Mouse (Mus musculus): ENCODE results near the gene Bcdin3d. TPM values are rescaled to one million over a fixed set of nuclear protein-coding genes. Genes with fewer than 3 reads are reported as not detected.

The Bcdin3d gene
- polyA plus RNA-seq, 1 experiment from 2014 or later = 10.4 TPM

DNA sequence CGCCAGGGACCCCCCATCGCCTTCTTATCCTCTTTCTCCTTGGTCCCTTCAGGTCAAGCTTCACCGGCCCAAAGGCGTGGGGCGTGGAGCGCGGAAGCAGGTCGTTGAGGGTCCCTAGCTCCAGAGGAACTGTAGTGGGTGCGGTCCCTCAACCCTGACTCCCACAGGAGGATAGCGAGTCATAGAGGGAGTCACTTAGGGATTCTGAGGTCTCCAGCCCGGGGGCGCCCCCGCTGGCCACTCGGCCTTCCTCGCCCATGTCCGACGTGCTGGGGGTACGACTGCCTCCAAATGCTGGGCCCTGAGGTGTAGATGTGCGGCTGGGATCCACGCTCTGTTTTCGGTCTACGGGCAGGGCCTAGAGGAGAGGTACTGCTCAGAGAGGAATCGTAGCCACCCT lies 52.0 kb downstream of the Bcdin3d start:
- H3K9ac ChIP-seq (ENCODE audit: low read length) = no peak overlapping the region
- TF ChIP-seq CTCF (IDR thresholded peaks at IDR 0.05; ENCODE audit: low read depth) (no peak), EP300 (optimal IDR thresholded peaks at IDR 0.05) (no peak)
- ATAC-seq (ENCODE audit: low FRiP score, low TSS enrichment) = no peak
- no peak for DNase-seq (ENCODE audit: low spot score)
- H3K4me1 ChIP-seq (replicated peaks; ENCODE audit: control insufficient read depth, insufficient read depth) = no peaks in the 10 kb centered on the region
- H3K27me3 ChIP-seq (ENCODE audit: control insufficient read depth, insufficient read depth, low read length) = no peaks in the 10 kb centered on the region
- H3K36me3 ChIP-seq (ENCODE audit: control insufficient read depth, insufficient read depth, low read length) = peaks cover 4% of the 10 kb centered on the region; the same call in 1 of the 2 replicates
- H3K9me3 ChIP-seq (ENCODE audit: control insufficient read depth, low read length) = no peaks in the 10 kb centered on the region
- WGBS = 91% methylated on average over 23 of the region's 23 CpGs
- no peak overlapping the region for H3K4me2 ChIP-seq (replicated peaks; ENCODE audit: low read depth)
- no peak overlapping the region for H3K4me3 ChIP-seq (ENCODE audit: low read depth, low read length)
- H3K27ac ChIP-seq (replicated peaks) = no peak overlapping the region

DNA sequence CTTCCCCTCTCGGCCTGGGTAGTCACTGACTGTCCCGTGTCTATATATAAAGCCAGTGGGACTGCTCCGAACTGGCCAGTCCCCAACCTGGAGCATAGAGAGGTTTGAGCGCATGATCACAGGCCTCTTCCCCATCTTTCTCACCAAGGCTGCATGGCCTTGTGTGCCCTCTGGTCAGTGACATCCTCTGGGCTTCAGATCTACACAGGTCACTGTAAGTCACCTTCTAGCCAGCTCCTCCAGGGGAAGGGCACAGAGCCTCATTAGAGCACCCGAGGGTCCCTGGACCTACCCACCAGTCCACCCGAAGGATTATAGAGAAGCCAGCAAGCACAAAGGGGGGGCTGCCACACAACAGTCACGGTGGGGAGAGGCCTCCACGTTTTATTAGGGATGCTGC lies 52.9 kb downstream of the Bcdin3d start:
- Histone ChIP-seq H3K27ac (replicated peaks) (peak overlapping the region; percentile 70; the same call in 1 of the 2 replicates), H3K4me2 (replicated peaks; ENCODE audit: low read depth) (no peak overlapping the region), H3K27me3 (ENCODE audit: control insufficient read depth, insufficient read depth, low read length) (no peaks in the 10 kb centered on the region), H3K9ac (ENCODE audit: low read length) (no peak overlapping the region), H3K9me3 (ENCODE audit: control insufficient read depth, low read length) (no peaks in the 10 kb centered on the region), H3K4me1 (replicated peaks; ENCODE audit: control insufficient read depth, insufficient read depth) (no peaks in the 10 kb centered on the region), H3K36me3 (ENCODE audit: control insufficient read depth, insufficient read depth, low read length) (peaks cover 3% of the 10 kb centered on the region; the same call in 1 of the 2 replicates), H3K4me3 (ENCODE audit: low read depth, low read length) (no peak overlapping the region)
- WGBS = 78% methylated on average over 8 of the region's 8 CpGs
- no peak for DNase-seq (ENCODE audit: low spot score)
- no peak for TF ChIP-seq CTCF (IDR thresholded peaks at IDR 0.05; ENCODE audit: low read depth)
- TF ChIP-seq EP300 (optimal IDR thresholded peaks at IDR 0.05) = no peak
- no peak for ATAC-seq (ENCODE audit: low FRiP score, low TSS enrichment)

DNA sequence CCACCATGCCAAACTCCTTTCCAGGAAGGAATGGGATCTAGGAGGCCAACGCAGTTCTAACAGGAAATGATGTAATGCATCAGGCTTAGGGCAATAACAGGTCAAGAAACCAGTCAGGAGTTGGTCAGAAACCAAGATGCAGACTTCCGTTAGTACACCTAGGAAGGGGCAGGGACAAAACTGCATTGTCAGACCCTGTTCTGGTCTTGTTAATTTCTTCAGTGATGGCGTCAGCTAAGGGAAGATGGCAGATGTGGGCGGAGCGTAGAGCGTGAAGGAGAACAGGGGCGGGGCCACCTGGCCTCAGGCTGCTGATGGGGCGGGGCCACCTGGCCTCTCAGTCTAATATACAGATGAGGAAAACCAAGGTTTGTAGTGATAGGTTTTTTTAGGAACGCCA lies 53.4 kb downstream of the Bcdin3d start:
- H3K27me3 ChIP-seq (ENCODE audit: control insufficient read depth, insufficient read depth, low read length) = no peaks in the 10 kb centered on the region
- no peaks in the 10 kb centered on the region for H3K4me1 ChIP-seq (replicated peaks; ENCODE audit: control insufficient read depth, insufficient read depth)
- H3K4me3 ChIP-seq (ENCODE audit: low read depth, low read length) = no peak overlapping the region
- H3K36me3 ChIP-seq (ENCODE audit: control insufficient read depth, insufficient read depth, low read length) = no peaks in the 10 kb centered on the region; the same call in 1 of the 2 replicates
- peak overlapping the region; percentile 27 for H3K4me2 ChIP-seq (replicated peaks; ENCODE audit: low read depth)
- DNase-seq (ENCODE audit: low spot score) (peak; percentile 43), ATAC-seq (ENCODE audit: low FRiP score, low TSS enrichment) (peak; percentile 16; the same call in 1 of the 2 replicates)
- TF ChIP-seq CTCF (IDR thresholded peaks at IDR 0.05; ENCODE audit: low read depth) = no peak
- TF ChIP-seq EP300 (optimal IDR thresholded peaks at IDR 0.05) = no peak
- no peak overlapping the region for H3K9ac ChIP-seq (ENCODE audit: low read length)
- H3K9me3 ChIP-seq (ENCODE audit: control insufficient read depth, low read length) = no peaks in the 10 kb centered on the region
- 64% methylated on average over 9 of the region's 9 CpGs for WGBS
- H3K27ac ChIP-seq (replicated peaks) = peak overlapping the region; percentile 70

DNA sequence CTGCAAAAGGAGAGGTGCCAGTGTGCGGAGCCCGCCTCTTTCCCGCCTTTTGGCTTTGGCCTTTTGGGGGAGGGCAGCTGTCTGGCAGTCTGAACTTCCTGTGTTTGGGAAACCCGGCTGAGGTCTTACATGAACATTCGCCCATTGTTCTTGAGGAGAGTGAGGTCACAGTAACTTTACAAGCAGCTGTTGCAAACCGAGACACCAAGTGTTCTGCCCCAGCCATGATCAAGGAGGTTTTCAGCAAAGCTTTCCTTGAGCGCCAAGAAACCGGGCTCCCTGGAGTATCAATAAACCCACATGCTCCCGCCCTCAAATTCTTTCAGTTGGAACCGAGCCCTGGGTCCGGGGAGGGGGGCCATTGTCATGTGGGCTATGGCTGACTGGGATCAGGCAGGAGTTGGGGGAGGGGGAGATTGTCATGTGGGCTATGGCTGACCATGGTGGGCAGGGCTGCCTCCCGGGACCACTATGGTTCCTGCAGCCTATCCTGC lies 54.0 kb downstream of the Bcdin3d start:
- Histone ChIP-seq H3K9me3 (ENCODE audit: control insufficient read depth, low read length) (no peaks in the 10 kb centered on the region), H3K4me3 (ENCODE audit: low read depth, low read length) (no peak overlapping the region), H3K27ac (replicated peaks) (peak overlapping the region; percentile 70), H3K9ac (ENCODE audit: low read length) (no peak overlapping the region), H3K4me2 (replicated peaks; ENCODE audit: low read depth) (peak overlapping the region; percentile 27), H3K36me3 (ENCODE audit: control insufficient read depth, insufficient read depth, low read length) (no peaks in the 10 kb centered on the region; the same call in 1 of the 2 replicates), H3K4me1 (replicated peaks; ENCODE audit: control insufficient read depth, insufficient read depth) (no peaks in the 10 kb centered on the region), H3K27me3 (ENCODE audit: control insufficient read depth, insufficient read depth, low read length) (no peaks in the 10 kb centered on the region)
- ATAC-seq (ENCODE audit: low FRiP score, low TSS enrichment) (peak; percentile 38), DNase-seq (ENCODE audit: low spot score) (peak; percentile 67)
- TF ChIP-seq CTCF (IDR thresholded peaks at IDR 0.05; ENCODE audit: low read depth) (no peak), EP300 (optimal IDR thresholded peaks at IDR 0.05) (no peak)
- 5% methylated on average over 12 of the region's 12 CpGs for WGBS

DNA sequence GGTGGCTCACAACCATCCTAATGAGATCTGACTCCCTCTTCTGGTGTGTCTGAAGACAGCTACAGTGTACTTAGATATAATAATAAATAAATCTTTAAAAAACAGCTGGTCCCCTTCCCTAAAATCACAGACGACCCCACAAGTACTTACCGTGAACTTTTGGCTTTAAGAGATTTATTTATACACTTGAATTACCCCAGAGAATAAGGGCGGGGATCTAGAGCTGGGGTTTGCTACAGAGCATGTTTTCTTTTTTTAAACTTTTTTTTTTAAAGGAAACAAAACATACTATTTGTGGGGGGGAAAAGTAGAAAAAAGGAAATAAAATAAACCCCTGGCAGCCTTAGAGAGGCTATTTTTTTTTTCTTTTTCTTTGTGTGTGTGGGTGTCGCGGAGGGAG lies 54.4 kb downstream of the Bcdin3d start:
- 22% methylated on average over 5 of the region's 5 CpGs for WGBS
- H3K9ac ChIP-seq (ENCODE audit: low read length) = no peak overlapping the region
- DNase-seq (ENCODE audit: low spot score) (no peak), ATAC-seq (ENCODE audit: low FRiP score, low TSS enrichment) (no peak)
- no peaks in the 10 kb centered on the region for H3K27me3 ChIP-seq (ENCODE audit: control insufficient read depth, insufficient read depth, low read length)
- H3K4me1 ChIP-seq (replicated peaks; ENCODE audit: control insufficient read depth, insufficient read depth) = no peaks in the 10 kb centered on the region
- no peaks in the 10 kb centered on the region for H3K9me3 ChIP-seq (ENCODE audit: control insufficient read depth, low read length)
- no peak overlapping the region for H3K27ac ChIP-seq (replicated peaks)
- peak overlapping the region; percentile 27; the same call in 1 of the 2 replicates for H3K4me2 ChIP-seq (replicated peaks; ENCODE audit: low read depth)
- H3K4me3 ChIP-seq (ENCODE audit: low read depth, low read length) = no peak overlapping the region
- no peak for TF ChIP-seq EP300 (optimal IDR thresholded peaks at IDR 0.05)
- TF ChIP-seq CTCF (IDR thresholded peaks at IDR 0.05; ENCODE audit: low read depth) = peak; percentile 20; the same call in 1 of the 2 replicates
- no peaks in the 10 kb centered on the region; the same call in 1 of the 2 replicates for H3K36me3 ChIP-seq (ENCODE audit: control insufficient read depth, insufficient read depth, low read length)

Other genes with a start within 250 kb of the Bcdin3d start
- gene Kcnh3, start 249.9 kb downstream of the Bcdin3d start, polyA plus RNA-seq (2015; fragmentation: Nextera tagmentation; extraction: Ambion mirVana) = 0.29 and 0.30 TPM in 2 replicates
- gene Mcrs1, start 222.8 kb downstream of the Bcdin3d start, polyA plus RNA-seq (2015; fragmentation: Nextera tagmentation; extraction: Ambion mirVana) = 64.2 and 66.4 TPM in 2 replicates
- 16.1 and 18.3 TPM in 2 replicates for gene Prpf40b, start 179.6 kb downstream of the Bcdin3d start, polyA plus RNA-seq (2015; fragmentation: Nextera tagmentation; extraction: Ambion mirVana)
- gene Fam186b, start 178.8 kb downstream of the Bcdin3d start, polyA plus RNA-seq (2015; fragmentation: Nextera tagmentation; extraction: Ambion mirVana) = 0.28 TPM in 1 of 2 replicates, not detected in the other
- gene Fmnl3, start 104.2 kb downstream of the Bcdin3d start, polyA plus RNA-seq (2015; fragmentation: Nextera tagmentation; extraction: Ambion mirVana) = 8.0 and 8.6 TPM in 2 replicates
- gene Tmbim6, start 81.8 kb downstream of the Bcdin3d start, polyA plus RNA-seq (2015; fragmentation: Nextera tagmentation; extraction: Ambion mirVana) = 469 and 479 TPM in 2 replicates
- gene Nckap5l, start 17.0 kb downstream of the Bcdin3d start, polyA plus RNA-seq (2015; fragmentation: Nextera tagmentation; extraction: Ambion mirVana) = 2.1 and 2.4 TPM in 2 replicates
- 0.62 and 0.81 TPM in 2 replicates for gene Faim2, start 53.4 kb upstream of the Bcdin3d start, polyA plus RNA-seq (2015; fragmentation: Nextera tagmentation; extraction: Ambion mirVana)
- gene Aqp2, start 104.3 kb upstream of the Bcdin3d start, polyA plus RNA-seq (2015; fragmentation: Nextera tagmentation; extraction: Ambion mirVana) = not detected in 2 replicates
- 0.72 and 1.9 TPM in 2 replicates for gene Aqp5, start 116.1 kb upstream of the Bcdin3d start, polyA plus RNA-seq (2015; fragmentation: Nextera tagmentation; extraction: Ambion mirVana)
- not detected in 2 replicates for gene Aqp6, start 126.7 kb upstream of the Bcdin3d start, polyA plus RNA-seq (2015; fragmentation: Nextera tagmentation; extraction: Ambion mirVana)
- gene Racgap1, start 176.9 kb upstream of the Bcdin3d start, polyA plus RNA-seq (2015; fragmentation: Nextera tagmentation; extraction: Ambion mirVana) = 29.8 and 35.9 TPM in 2 replicates
- gene Asic1, start 195.6 kb upstream of the Bcdin3d start, polyA plus RNA-seq (2015; fragmentation: Nextera tagmentation; extraction: Ambion mirVana) = 1.0 and 1.2 TPM in 2 replicates
- 10.9 and 11.6 TPM in 2 replicates for gene Smarcd1, start 227.4 kb upstream of the Bcdin3d start, polyA plus RNA-seq (2015; fragmentation: Nextera tagmentation; extraction: Ambion mirVana)
- 1.0 and 2.5 TPM in 2 replicates for gene Gm17349, start 230.8 kb upstream of the Bcdin3d start, polyA plus RNA-seq (2015; fragmentation: Nextera tagmentation; extraction: Ambion mirVana)
- 6.8 and 7.9 TPM in 2 replicates for gene Gpd1, start 242.8 kb upstream of the Bcdin3d start, polyA plus RNA-seq (2015; fragmentation: Nextera tagmentation; extraction: Ambion mirVana)

Measured in stomach, postnatal 0 days (tissue).